Mouse (Mus musculus): ENCODE measurements at regions not wholly inside any gene's neighbourhood (a gene's known extent, or its start where the extent isn't known, plus 50 kb on each side); places are given as distances from the start of the nearest gene placed in this dataset.

DNA sequence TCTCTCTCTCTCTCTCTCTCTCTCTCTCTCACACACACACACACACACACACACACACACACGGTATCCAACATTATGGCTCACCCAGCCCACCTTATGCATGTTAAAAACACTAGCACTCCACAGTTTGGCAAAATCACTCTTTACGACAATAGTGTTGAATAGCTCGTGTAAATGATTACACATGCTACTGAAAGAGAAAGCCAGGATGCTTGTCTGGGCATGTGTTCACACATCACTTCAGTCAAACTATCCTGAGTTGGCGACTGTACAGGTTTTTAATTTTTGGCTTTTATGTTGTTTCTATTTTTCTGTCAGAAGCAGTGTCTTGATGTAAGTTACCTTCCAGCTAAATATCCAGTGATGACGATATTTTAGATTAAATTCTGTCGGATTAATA, 203.6 kb upstream of the Cxcr4 start:
- Histone ChIP-seq H3K36me3 (ENCODE audit: insufficient read depth, low read length) (no peaks in the 10 kb centered on the region), H3K4me2 (replicated peaks; ENCODE audit: low read depth, low read length) (no peak overlapping the region), H3K27me3 (ENCODE audit: insufficient read depth, low read length) (no peaks in the 10 kb centered on the region), H3K9me3 (ENCODE audit: low read length) (0 out of 2 replicates have a peak, but pooled peaks cover 4% of the 10 kb centered on the region), H3K9ac (replicated peaks; ENCODE audit: low read length) (no peak overlapping the region), H3K4me1 (ENCODE audit: insufficient read depth, low read length) (no peaks in the 10 kb centered on the region), H3K27ac (ENCODE audit: low read length) (no peak overlapping the region), H3K4me3 (ENCODE audit: low read length) (no peak overlapping the region)
- 86% methylated on average over 6 of the region's 6 CpGs for WGBS
- no peak for ATAC-seq (ENCODE audit: low FRiP score, low TSS enrichment)

GRCm38 (mm10) chr1:128790881-128791280, 198.8 kb upstream of the Cxcr4 start:
- H3K36me3 ChIP-seq (ENCODE audit: insufficient read depth, low read length): no peaks in the 10 kb centered on the region
- H3K27ac ChIP-seq (ENCODE audit: low read length): no peak overlapping the region
- no peaks in the 10 kb centered on the region for H3K27me3 ChIP-seq (ENCODE audit: insufficient read depth, low read length)
- H3K9me3 ChIP-seq (ENCODE audit: low read length): no peaks in the 10 kb centered on the region
- WGBS: 81% methylated on average over 6 of the region's 6 CpGs
- no peak overlapping the region for H3K9ac ChIP-seq (replicated peaks; ENCODE audit: low read length)
- no peak for ATAC-seq (ENCODE audit: low FRiP score, low TSS enrichment)
- H3K4me3 ChIP-seq (ENCODE audit: low read length): no peak overlapping the region
- no peak overlapping the region for H3K4me2 ChIP-seq (replicated peaks; ENCODE audit: low read depth, low read length)
- H3K4me1 ChIP-seq (ENCODE audit: insufficient read depth, low read length): no peaks in the 10 kb centered on the region

DNA sequence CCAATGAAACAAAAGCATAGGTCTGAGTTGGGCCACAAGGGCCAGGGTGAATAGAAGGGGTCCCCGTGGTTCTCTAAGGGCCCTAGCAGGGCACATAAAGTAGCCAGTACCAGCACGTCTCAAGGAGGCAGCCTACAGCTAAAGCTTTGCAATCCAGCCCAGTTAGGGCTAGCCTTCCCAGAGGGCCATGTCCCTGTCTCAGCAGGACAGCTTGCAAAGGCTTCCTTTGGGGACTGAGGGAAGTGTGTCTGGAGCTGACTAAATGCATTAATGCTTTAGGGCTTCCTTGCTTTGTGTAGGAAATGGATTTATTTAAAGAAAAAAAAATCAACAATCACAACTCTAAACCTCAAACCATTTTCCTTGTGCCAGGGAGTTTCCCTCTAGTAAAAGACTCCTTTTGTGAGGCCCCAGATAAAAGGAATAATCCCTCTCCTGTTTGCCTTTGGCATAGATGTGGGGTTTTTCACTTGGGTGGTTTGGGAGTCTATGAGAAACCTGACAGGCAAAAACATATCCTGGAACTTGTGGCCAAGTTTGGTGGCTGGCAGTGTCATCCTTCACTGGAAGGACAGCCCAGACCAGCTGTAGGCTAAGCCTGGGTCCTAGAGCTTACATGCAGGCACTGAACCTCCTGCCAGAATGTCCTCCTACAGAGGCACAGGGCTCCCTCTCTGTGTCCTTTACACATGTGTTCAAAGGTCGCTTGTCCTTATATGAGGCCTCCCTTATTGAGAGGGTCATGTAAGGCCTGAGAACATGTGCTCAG, 197.7 kb upstream of the Cxcr4 start:
- no peaks in the 10 kb centered on the region for H3K9me3 ChIP-seq (ENCODE audit: low read length)
- H3K4me3 ChIP-seq (ENCODE audit: low read length): no peak overlapping the region
- H3K9ac ChIP-seq (replicated peaks; ENCODE audit: low read length): no peak overlapping the region
- WGBS: 66% methylated on average over 3 of the region's 3 CpGs
- H3K27me3 ChIP-seq (ENCODE audit: insufficient read depth, low read length): no peaks in the 10 kb centered on the region
- H3K4me2 ChIP-seq (replicated peaks; ENCODE audit: low read depth, low read length): no peak overlapping the region
- no peaks in the 10 kb centered on the region for H3K36me3 ChIP-seq (ENCODE audit: insufficient read depth, low read length)
- ATAC-seq (ENCODE audit: low FRiP score, low TSS enrichment): no peak
- H3K27ac ChIP-seq (ENCODE audit: low read length): no peak overlapping the region
- H3K4me1 ChIP-seq (ENCODE audit: insufficient read depth, low read length): no peaks in the 10 kb centered on the region

DNA sequence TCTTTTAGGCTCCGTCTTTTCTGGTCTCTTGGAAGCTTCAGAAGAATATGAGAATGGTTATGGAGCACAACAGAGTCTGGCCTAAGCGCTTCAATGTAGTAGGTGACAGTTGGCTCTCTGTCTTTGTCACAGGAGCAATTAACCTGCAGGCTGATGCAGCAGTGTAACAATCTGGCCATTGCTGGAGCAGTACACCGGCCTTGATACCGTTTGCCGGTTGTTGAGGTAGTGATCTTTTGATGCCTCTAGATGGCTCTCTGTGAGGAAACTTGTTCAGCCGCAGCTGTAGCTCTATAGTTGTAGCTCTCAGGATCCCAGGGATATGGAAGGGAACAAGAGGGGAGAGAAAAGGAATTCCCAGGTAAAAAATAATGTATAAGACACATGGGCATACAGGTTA, 196.1 kb upstream of the Cxcr4 start:
- no peaks in the 10 kb centered on the region for H3K36me3 ChIP-seq (ENCODE audit: insufficient read depth, low read length)
- WGBS: 34% methylated on average over 6 of the region's 6 CpGs
- no peaks in the 10 kb centered on the region for H3K4me1 ChIP-seq (ENCODE audit: insufficient read depth, low read length)
- no peaks in the 10 kb centered on the region for H3K27me3 ChIP-seq (ENCODE audit: insufficient read depth, low read length)
- no peak for ATAC-seq (ENCODE audit: low FRiP score, low TSS enrichment)
- no peak overlapping the region for H3K9ac ChIP-seq (replicated peaks; ENCODE audit: low read length)
- no peak overlapping the region for H3K4me2 ChIP-seq (replicated peaks; ENCODE audit: low read depth, low read length)
- no peaks in the 10 kb centered on the region for H3K9me3 ChIP-seq (ENCODE audit: low read length)
- H3K4me3 ChIP-seq (ENCODE audit: low read length): no peak overlapping the region
- H3K27ac ChIP-seq (ENCODE audit: low read length): no peak overlapping the region

DNA sequence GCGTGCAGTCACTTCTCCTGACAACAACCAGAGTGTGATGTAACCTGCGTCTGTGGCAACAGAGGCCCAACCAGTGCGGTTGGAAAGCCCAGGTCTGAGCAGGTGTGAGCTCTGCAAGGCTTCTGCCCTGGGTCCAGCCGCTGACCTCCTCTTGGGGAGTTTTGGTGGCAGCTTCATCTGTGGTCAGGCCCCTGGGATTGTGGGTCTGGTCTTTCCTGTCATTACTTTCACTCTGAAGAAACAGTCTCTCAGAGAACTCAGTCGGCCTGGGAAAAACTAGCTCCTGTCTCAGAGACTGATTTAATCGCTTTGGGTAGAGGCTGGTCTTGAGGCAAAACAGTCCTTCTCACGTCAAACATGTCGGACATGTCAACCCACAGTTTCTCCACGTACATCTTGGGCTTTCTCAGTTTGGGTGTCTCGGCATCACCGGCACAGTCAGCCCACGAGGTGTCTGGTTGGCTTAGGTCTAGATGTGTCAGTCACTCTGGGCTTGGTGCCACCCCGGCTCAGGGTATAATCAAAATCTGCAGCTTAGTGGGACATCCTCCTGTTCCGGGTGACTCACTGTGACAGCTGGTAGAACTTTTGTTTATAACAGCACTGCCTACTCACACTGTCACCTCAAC, 195.0 kb upstream of the Cxcr4 start:
- no peak for ATAC-seq (ENCODE audit: low FRiP score, low TSS enrichment)
- Histone ChIP-seq H3K4me3 (ENCODE audit: low read length) (no peak overlapping the region), H3K4me1 (ENCODE audit: insufficient read depth, low read length) (no peaks in the 10 kb centered on the region)

DNA sequence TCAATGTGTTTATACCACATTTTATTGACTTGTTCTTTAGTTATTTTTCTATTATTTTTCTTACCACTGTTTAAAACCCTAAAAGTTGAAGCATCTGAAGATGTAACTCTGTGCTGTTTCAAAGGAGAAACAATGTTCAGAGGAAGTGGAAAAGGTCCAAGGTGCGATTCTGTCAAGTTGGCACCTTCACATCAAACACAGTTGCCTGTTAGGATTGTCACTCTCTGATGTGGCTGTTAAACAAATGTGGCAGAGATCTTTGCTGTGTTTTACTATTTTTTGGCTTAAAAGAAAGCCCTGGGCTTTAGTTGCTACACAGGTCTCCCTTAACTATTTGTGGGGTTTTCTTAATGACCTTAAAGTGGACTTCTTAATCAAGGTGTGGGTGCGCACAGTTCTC, 190.2 kb upstream of the Cxcr4 start:
- Histone ChIP-seq H3K9me3 (ENCODE audit: low read length) (no peaks in the 10 kb centered on the region), H3K4me1 (ENCODE audit: insufficient read depth, low read length) (no peaks in the 10 kb centered on the region), H3K9ac (replicated peaks; ENCODE audit: low read length) (no peak overlapping the region), H3K4me3 (ENCODE audit: low read length) (no peak overlapping the region), H3K27me3 (ENCODE audit: insufficient read depth, low read length) (no peaks in the 10 kb centered on the region), H3K4me2 (replicated peaks; ENCODE audit: low read depth, low read length) (no peak overlapping the region), H3K36me3 (ENCODE audit: insufficient read depth, low read length) (no peaks in the 10 kb centered on the region), H3K27ac (ENCODE audit: low read length) (no peak overlapping the region)
- no peak for ATAC-seq (ENCODE audit: low FRiP score, low TSS enrichment)
- 66% methylated on average over 2 of the region's 2 CpGs for WGBS

More for the DNA sequence above, 195.0 kb upstream of the Cxcr4 start:
- WGBS: 79% methylated on average over 14 of the region's 14 CpGs
- Histone ChIP-seq H3K9me3 (ENCODE audit: low read length) (no peaks in the 10 kb centered on the region), H3K27ac (ENCODE audit: low read length) (no peak overlapping the region), H3K36me3 (ENCODE audit: insufficient read depth, low read length) (no peaks in the 10 kb centered on the region), H3K27me3 (ENCODE audit: insufficient read depth, low read length) (no peaks in the 10 kb centered on the region), H3K9ac (replicated peaks; ENCODE audit: low read length) (no peak overlapping the region), H3K4me2 (replicated peaks; ENCODE audit: low read depth, low read length) (no peak overlapping the region)

DNA sequence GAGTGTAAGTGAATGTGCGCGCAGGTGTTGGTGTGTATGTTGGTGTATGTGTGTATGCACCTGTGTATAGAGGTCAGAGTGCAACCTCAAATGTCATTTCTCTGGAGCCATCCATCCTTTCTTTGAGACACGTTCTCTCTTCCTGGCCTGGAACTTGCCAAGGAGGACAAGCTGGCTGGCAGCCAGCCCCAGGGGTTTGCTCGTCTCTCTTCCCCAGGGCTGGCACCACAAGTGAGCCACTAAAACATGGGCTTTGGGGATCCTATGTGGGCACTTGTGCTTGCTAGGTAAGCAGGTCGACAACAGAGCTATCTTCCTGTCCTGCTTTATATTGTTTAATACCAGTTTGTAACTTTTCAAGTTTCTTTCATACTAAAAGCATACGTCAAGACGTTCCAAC, 189.8 kb upstream of the Cxcr4 start:
- H3K27ac ChIP-seq (ENCODE audit: low read length): no peak overlapping the region
- no peaks in the 10 kb centered on the region for H3K9me3 ChIP-seq (ENCODE audit: low read length)
- WGBS: 67% methylated on average over 7 of the region's 7 CpGs
- no peak for ATAC-seq (ENCODE audit: low FRiP score, low TSS enrichment)
- H3K9ac ChIP-seq (replicated peaks; ENCODE audit: low read length): no peak overlapping the region
- no peaks in the 10 kb centered on the region for H3K4me1 ChIP-seq (ENCODE audit: insufficient read depth, low read length)
- no peak overlapping the region for H3K4me2 ChIP-seq (replicated peaks; ENCODE audit: low read depth, low read length)
- no peaks in the 10 kb centered on the region for H3K36me3 ChIP-seq (ENCODE audit: insufficient read depth, low read length)
- no peaks in the 10 kb centered on the region for H3K27me3 ChIP-seq (ENCODE audit: insufficient read depth, low read length)
- H3K4me3 ChIP-seq (ENCODE audit: low read length): no peak overlapping the region

DNA sequence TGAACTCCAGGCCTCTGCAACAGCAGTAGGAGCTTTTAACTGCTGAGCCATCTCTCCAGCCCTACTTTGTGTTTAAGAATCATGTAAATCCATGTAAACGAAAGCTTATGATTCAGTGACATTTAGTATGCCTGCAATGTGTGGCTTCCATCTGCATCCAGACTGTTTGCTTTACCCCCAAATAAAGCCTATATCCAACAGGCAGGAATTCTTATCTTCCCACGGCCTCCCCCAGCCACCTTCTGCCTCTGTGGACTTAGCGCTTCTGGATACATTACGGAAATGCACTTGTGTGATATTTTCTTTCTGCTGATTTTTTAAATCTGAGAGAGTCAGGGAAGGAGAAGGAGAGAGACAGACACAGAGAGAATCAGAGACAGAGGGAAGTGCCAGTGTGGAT, 189.2 kb upstream of the Cxcr4 start:
- H3K4me1 ChIP-seq (ENCODE audit: insufficient read depth, low read length): no peaks in the 10 kb centered on the region
- no peak overlapping the region for H3K4me2 ChIP-seq (replicated peaks; ENCODE audit: low read depth, low read length)
- H3K36me3 ChIP-seq (ENCODE audit: insufficient read depth, low read length): no peaks in the 10 kb centered on the region
- H3K9ac ChIP-seq (replicated peaks; ENCODE audit: low read length): no peak overlapping the region
- no peaks in the 10 kb centered on the region for H3K27me3 ChIP-seq (ENCODE audit: insufficient read depth, low read length)
- H3K27ac ChIP-seq (ENCODE audit: low read length): no peak overlapping the region
- no peaks in the 10 kb centered on the region for H3K9me3 ChIP-seq (ENCODE audit: low read length)
- no peak for ATAC-seq (ENCODE audit: low FRiP score, low TSS enrichment)
- WGBS: 90% methylated on average over 4 of the region's 4 CpGs
- no peak overlapping the region for H3K4me3 ChIP-seq (ENCODE audit: low read length)

- no peak overlapping the region for H3K9ac ChIP-seq (replicated peaks; ENCODE audit: low read length)
- H3K4me2 ChIP-seq (replicated peaks; ENCODE audit: low read depth, low read length): no peak overlapping the region
- H3K36me3 ChIP-seq (ENCODE audit: insufficient read depth, low read length): no peaks in the 10 kb centered on the region
- no peaks in the 10 kb centered on the region for H3K27me3 ChIP-seq (ENCODE audit: insufficient read depth, low read length)
- H3K9me3 ChIP-seq (ENCODE audit: low read length): no peaks in the 10 kb centered on the region
- WGBS: 49% methylated on average over 5 of the region's 5 CpGs
- no peak overlapping the region for H3K4me3 ChIP-seq (ENCODE audit: low read length)
- no peak overlapping the region for H3K27ac ChIP-seq (ENCODE audit: low read length)
- no peak for ATAC-seq (ENCODE audit: low FRiP score, low TSS enrichment)
- no peaks in the 10 kb centered on the region for H3K4me1 ChIP-seq (ENCODE audit: insufficient read depth, low read length)
Observed at GRCm38 (mm10) chr1:128779586-128780158, 187.6 kb upstream of the Cxcr4 start.

- no peak for ATAC-seq (ENCODE audit: low FRiP score, low TSS enrichment)
- no peaks in the 10 kb centered on the region for H3K27me3 ChIP-seq (ENCODE audit: insufficient read depth, low read length)
- WGBS: 84% methylated on average over 3 of the region's 3 CpGs
- no peaks in the 10 kb centered on the region for H3K4me1 ChIP-seq (ENCODE audit: insufficient read depth, low read length)
- no peak overlapping the region for H3K9ac ChIP-seq (replicated peaks; ENCODE audit: low read length)
- H3K27ac ChIP-seq (ENCODE audit: low read length): no peak overlapping the region
- H3K9me3 ChIP-seq (ENCODE audit: low read length): no peaks in the 10 kb centered on the region
- H3K4me3 ChIP-seq (ENCODE audit: low read length): no peak overlapping the region
- no peak overlapping the region for H3K4me2 ChIP-seq (replicated peaks; ENCODE audit: low read depth, low read length)
- no peaks in the 10 kb centered on the region for H3K36me3 ChIP-seq (ENCODE audit: insufficient read depth, low read length)
Observed at GRCm38 (mm10) chr1:128772440-128772839, 180.3 kb upstream of the Cxcr4 start.
